Comparison of ENCODE assay signal across 7 mouse cellular contexts in the genomic region with DNA sequence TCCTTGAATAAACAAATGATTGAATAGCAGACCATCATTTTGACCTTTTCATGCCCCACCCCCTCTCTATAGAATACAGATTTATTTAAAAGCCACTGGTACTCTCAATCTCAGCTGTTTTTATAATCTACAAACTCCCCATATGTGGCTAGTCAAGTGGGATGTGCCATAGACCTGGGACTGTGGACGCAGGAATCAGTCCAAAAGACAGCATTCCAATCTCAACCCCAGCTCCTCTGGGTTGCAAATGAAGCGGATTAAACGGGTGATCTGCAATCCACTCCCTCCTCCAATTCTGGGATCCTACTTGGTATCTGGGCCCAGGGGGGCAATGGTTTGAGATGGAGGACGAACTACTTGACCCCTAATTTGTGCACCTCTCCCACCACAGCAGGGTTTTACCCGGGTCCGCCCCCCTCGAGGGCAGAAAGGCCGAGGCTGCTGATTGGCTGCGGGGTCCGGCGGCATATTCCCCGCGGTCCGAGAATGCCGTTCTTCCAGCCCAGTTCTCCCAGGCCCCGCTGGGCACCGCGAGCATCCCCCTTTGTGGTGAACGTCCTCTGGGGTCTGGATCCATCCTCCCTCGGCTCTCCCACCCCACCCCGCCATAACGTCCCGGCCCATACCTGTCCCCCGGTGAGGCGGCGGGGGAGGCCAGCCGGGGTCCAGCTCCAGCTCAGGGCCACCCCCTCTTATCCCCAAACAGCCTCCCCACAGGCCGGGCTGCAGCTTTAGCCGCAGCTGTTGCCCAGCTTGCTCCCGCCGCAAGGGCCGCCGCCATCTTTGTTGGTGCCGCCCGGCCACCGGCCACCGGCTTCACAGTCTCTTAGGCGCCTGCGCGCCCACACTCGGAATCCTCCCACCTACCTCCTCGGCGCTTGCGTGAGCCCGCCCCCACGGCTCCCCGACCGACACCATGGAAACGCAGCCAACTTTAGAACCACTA. TPM values are rescaled to one million over a fixed set of nuclear protein-coding genes. Genes with fewer than 3 reads are reported as not detected.
DNase-seq lines count a peak whose midpoint lies in the region; ATAC-seq and TF ChIP-seq lines count a peak whose summit lies in the region.

Gene Usp21, minus strand, starts transcription at position 856 of the 946 bp plus-strand sequence.

- WGBS in embryonic facial prominence, embryonic 12.5 days: under 1% methylated on average over 49 of the region's 49 CpGs
- under 1% methylated on average over 49 of the region's 49 CpGs for WGBS in kidney, adult 2 months
- under 1% methylated on average over 49 of the region's 49 CpGs for WGBS in limb, embryonic 12.5 days
- WGBS in midbrain, embryonic 15.5 days: under 1% methylated on average over 49 of the region's 49 CpGs
- WGBS in spleen, adult 2 months: 2% methylated on average over 48 of the region's 49 CpGs

- TF ChIP-seq CTCF in kidney, adult 2 months (conservative IDR thresholded peaks at IDR 0.05; ENCODE audit: insufficient read depth, insufficient read length, low read depth, low read length): no peak
- no peak for TF ChIP-seq CTCF in spleen, adult 2 months (IDR thresholded peaks at IDR 0.05; ENCODE audit: extremely low read depth, insufficient read depth, insufficient read length, insufficient replicate concordance)

- peak within 1 kb of the TSS; percentile 89 for H3K4me3 ChIP-seq in embryonic facial prominence, embryonic 12.5 days
- H3K4me3 ChIP-seq in kidney, adult 2 months (ENCODE audit: insufficient read depth, low read depth, low read length): peak within 1 kb of the TSS; percentile 74
- H3K4me3 ChIP-seq in limb, embryonic 12.5 days (replicated peaks): peak within 1 kb of the TSS; percentile 82
- peak within 1 kb of the TSS; percentile 93 for H3K4me3 ChIP-seq in midbrain, embryonic 15.5 days
- peak within 1 kb of the TSS; percentile 87 for H3K4me3 ChIP-seq in spleen, adult 2 months (ENCODE audit: extremely low read depth, insufficient read depth, insufficient read length)

- H3K27me3 ChIP-seq in embryonic facial prominence, embryonic 12.5 days: no peaks in the 10 kb centered on the region
- no peaks in the 10 kb centered on the region for H3K27me3 ChIP-seq in kidney, adult 2 months (replicated peaks; ENCODE audit: control insufficient read depth, insufficient read depth, low read length)
- H3K27me3 ChIP-seq in limb, embryonic 12.5 days: no peaks in the 10 kb centered on the region
- H3K27me3 ChIP-seq in midbrain, embryonic 15.5 days (replicated peaks): no peaks in the 10 kb centered on the region
- H3K27me3 ChIP-seq in spleen, adult 2 months (ENCODE audit: control insufficient read depth, insufficient read depth, low read length): no peaks in the 10 kb centered on the region

- no peaks in the 10 kb centered on the region for H3K9me3 ChIP-seq in embryonic facial prominence, embryonic 12.5 days
- no peaks in the 10 kb centered on the region for H3K9me3 ChIP-seq in limb, embryonic 12.5 days
- no peaks in the 10 kb centered on the region for H3K9me3 ChIP-seq in midbrain, embryonic 15.5 days

- TF ChIP-seq POLR2A in kidney, adult 2 months (IDR thresholded peaks at IDR 0.05; ENCODE audit: low read depth, low read length): no peak
- peak; percentile 68 for TF ChIP-seq POLR2A in spleen, adult 2 months (IDR thresholded peaks at IDR 0.05; ENCODE audit: low read depth, low read length)

- H3K4me1 ChIP-seq in embryonic facial prominence, embryonic 12.5 days: peaks cover 19% of the 10 kb centered on the region
- H3K4me1 ChIP-seq in kidney, adult 2 months (ENCODE audit: control insufficient read depth, insufficient read depth, low read length): no peaks in the 10 kb centered on the region; the same call in 1 of the 2 replicates
- H3K4me1 ChIP-seq in limb, embryonic 12.5 days (replicated peaks): peaks cover 18% of the 10 kb centered on the region
- H3K4me1 ChIP-seq in midbrain, embryonic 15.5 days: peaks cover 28% of the 10 kb centered on the region
- H3K4me1 ChIP-seq in spleen, adult 2 months (ENCODE audit: control insufficient read depth, insufficient read depth, insufficient read length): peaks cover 7% of the 10 kb centered on the region

- peaks cover 57% of the 10 kb centered on the region for H3K36me3 ChIP-seq in embryonic facial prominence, embryonic 12.5 days
- H3K36me3 ChIP-seq in kidney, adult 2 months (ENCODE audit: control insufficient read depth, insufficient read depth, low read length): no peaks in the 10 kb centered on the region
- peaks cover 60% of the 10 kb centered on the region for H3K36me3 ChIP-seq in limb, embryonic 12.5 days
- H3K36me3 ChIP-seq in midbrain, embryonic 15.5 days (replicated peaks): peaks cover 33% of the 10 kb centered on the region; the same call in 1 of the 2 replicates
- peaks cover 3% of the 10 kb centered on the region for H3K36me3 ChIP-seq in spleen, adult 2 months (ENCODE audit: control insufficient read depth, insufficient read depth, low read length)

- H3K9ac ChIP-seq in embryonic facial prominence, embryonic 12.5 days: peak within 1 kb of the TSS; percentile 95
- H3K9ac ChIP-seq in limb, embryonic 12.5 days (replicated peaks): peak within 1 kb of the TSS; percentile 92
- peak within 1 kb of the TSS; percentile 98 for H3K9ac ChIP-seq in midbrain, embryonic 15.5 days

- peak; percentile 96 for DNase-seq in adrenal gland, postnatal 25 days
- DNase-seq in heart, adult 18-20 months: peak; percentile 93 to 96
- peak; percentile 97 for DNase-seq in kidney, adult 2 months
- DNase-seq in spleen, adult 2 months (ENCODE audit: low read depth in 1 of 2, low spot score in 2 of 2): peak; percentile 82 to 93

- peak within 1 kb of the TSS; percentile 62 for H3K4me2 ChIP-seq in embryonic facial prominence, embryonic 12.5 days (replicated peaks)
- peak within 1 kb of the TSS; percentile 71 for H3K4me2 ChIP-seq in limb, embryonic 12.5 days
- H3K4me2 ChIP-seq in midbrain, embryonic 15.5 days: peak within 1 kb of the TSS; percentile 62

- H3K27ac ChIP-seq in embryonic facial prominence, embryonic 12.5 days: peak within 1 kb of the TSS; percentile 93
- peak within 1 kb of the TSS; percentile 60 for H3K27ac ChIP-seq in kidney, adult 2 months (ENCODE audit: insufficient read depth, low read depth, low read length)
- H3K27ac ChIP-seq in limb, embryonic 12.5 days: peak within 1 kb of the TSS; percentile 94
- H3K27ac ChIP-seq in midbrain, embryonic 15.5 days: peak within 1 kb of the TSS; percentile 97
- peak within 1 kb of the TSS; percentile 60 for H3K27ac ChIP-seq in spleen, adult 2 months (ENCODE audit: insufficient read depth, low read length)

- peak; percentile 91 for ATAC-seq in embryonic facial prominence, embryonic 12.5 days (ENCODE audit: insufficient number of reproducible peaks, insufficient read depth, low FRiP score, low TSS enrichment)
- peak; percentile 86 for ATAC-seq in limb, embryonic 12.5 days (ENCODE audit: insufficient number of reproducible peaks, insufficient read depth, low FRiP score, low TSS enrichment, low read depth)
- peak; percentile 96 for ATAC-seq in midbrain, embryonic 15.5 days (replicated peaks)

RNA-seq across cellular contexts. Expression of gene Usp21, which starts in this region (rescaled TPM):
- 47.8 and 50.5 TPM in 2 replicates for total RNA-seq in adrenal gland, postnatal 25 days (2021)
- 135 and 139 TPM in 2 replicates for polyA plus RNA-seq in embryonic facial prominence, embryonic 12.5 days (2016; fragmentation: Nextera tagmentation; extraction: Ambion mirVana)
- 10 to 100 TPM; 17.7 to 20.9 TPM for total RNA-seq in heart, adult 18-20 months (2021)
- polyA plus RNA-seq in kidney, adult 2 months (2012; rRNA removed): 47.8 and 53.4 TPM in 2 replicates
- polyA plus RNA-seq in limb, embryonic 12.5 days (2016; fragmentation: Nextera tagmentation; extraction: Ambion mirVana): 132 and 134 TPM in 2 replicates
- polyA plus RNA-seq in midbrain, embryonic 15.5 days (2015; fragmentation: Nextera tagmentation; extraction: Ambion mirVana): 119 and 122 TPM in 2 replicates
- 40.9 and 46.4 TPM in 2 replicates for polyA plus RNA-seq in spleen, adult 2 months (2012; rRNA removed)

Comparison
In these comparisons a context has a peak if more than half of its experiments do, and no peak if none do; other contexts are left out.
1. Peak in every context shown above with its lines: DNase-seq, ATAC-seq, H3K4me3 ChIP-seq and H3K27ac ChIP-seq.